Mouse (Mus musculus) embryonic facial prominence, embryonic 14.5 days (tissue): ENCODE results near the gene Gm3336. TPM values are rescaled to one million over a fixed set of nuclear protein-coding genes. Genes with fewer than 3 reads are reported as not detected.

Source experiments
- ATAC-seq: fragments of 200-750 bp; cut with Nextera tagmentation; 2 replicates; pipeline ENCODE4 v1.8.0; 2017; ENCODE audit warnings: low read depth, moderate number of reproducible peaks, moderate TSS enrichment
- DNase-seq: peaks from one replicate; pipeline ENCODE4 v3.0.0-alpha.2; 2015; ENCODE audit warnings: low spot score
- H3K27ac ChIP-seq: fragments of 300-500 bp; sonication (generic); replicated peaks from 2 replicates; pipeline ENCODE4 v1.5.1; 2014; ENCODE audit warnings: low read depth, mild to moderate bottlenecking, low read length, moderate library complexity
- H3K27me3 ChIP-seq: fragments of 300-500 bp; sonication (generic); replicated peaks from 2 replicates; pipeline ENCODE4 v1.6.1; 2014; ENCODE audit warnings: low read length; ENCODE audit not compliant: control insufficient read depth, insufficient read depth
- H3K36me3 ChIP-seq: fragments of 300-500 bp; sonication (generic); 2 replicates; pipeline ENCODE4 v1.6.1; 2014; ENCODE audit warnings: low read length, mixed read lengths; ENCODE audit not compliant: control insufficient read depth, insufficient read depth
- H3K4me1 ChIP-seq: fragments of 300-500 bp; sonication (generic); 2 replicates; pipeline ENCODE4 v1.6.1; 2014; ENCODE audit warnings: antibody characterized with exemption, low read length; ENCODE audit not compliant: control insufficient read depth, insufficient read depth
- H3K4me2 ChIP-seq: fragments of 300-500 bp; sonication (generic); 2 replicates; pipeline ENCODE4 v1.6.1; 2014; ENCODE audit warnings: low read depth, mild to moderate bottlenecking, low read length, moderate library complexity, mixed read lengths
- H3K4me3 ChIP-seq: fragments of 300-500 bp; sonication (generic); 2 replicates; pipeline ENCODE4 v1.5.1; 2014; ENCODE audit warnings: low read depth, mild to moderate bottlenecking, low read length
- H3K9ac ChIP-seq: fragments of 300-500 bp; sonication (generic); 2 replicates; pipeline ENCODE4 v1.6.1; 2014; ENCODE audit warnings: low read depth, mild to moderate bottlenecking, low read length, moderate library complexity, mixed read lengths
- H3K9me3 ChIP-seq: fragments of 300-500 bp; sonication (generic); 2 replicates; pipeline ENCODE4 v1.6.1; 2016; ENCODE audit warnings: low read length; ENCODE audit not compliant: control insufficient read depth
- WGBS: fragments of 180-500 bp; shearing (Covaris S2); extraction: QIAGEN DNeasy Blood & Tissue Kit; methylation state at CpG from one replicate; pipeline ENCODE4 v1.1.7; 2014; 5-methylcytosine and 5-hydroxymethylcytosine counted together
- polyA plus RNA-seq: library from polyadenylated mRNA; unstranded; fragments of >200 nt; fragmentation: Nextera tagmentation; extraction: Ambion mirVana; gene quantifications from 2 replicates; pipeline ENCODE4 v1.2.1, GENCODE M21; 2014

Gm3336 gene
- not detected in 2 replicates for polyA plus RNA-seq

GRCm38 (mm10) chr8:70718297-70718696 is at the start of gene Gm3336:
Gene Gm3336, plus strand, starts transcription at chr8:70718543.
- Histone ChIP-seq H3K4me1 (no peaks in the 10 kb centered on the region), H3K4me3 (no peak within 1 kb of the TSS), H3K9me3 (no peaks in the 10 kb centered on the region), H3K27ac (no peak within 1 kb of the TSS), H3K36me3 (no peaks in the 10 kb centered on the region), H3K4me2 (no peak within 1 kb of the TSS), H3K27me3 (no peaks in the 10 kb centered on the region), H3K9ac (0 out of 2 replicates have a peak within 1 kb of the TSS, but pooled peaks have one; percentile 25)
- DNase-seq, result peak; percentile 19
- WGBS, result 4% methylated on average over 11 of the region's 19 CpGs
- peak; percentile 32; the same call in 1 of the 2 replicates for ATAC-seq

GRCm38 (mm10) chr8:70671615-70672324 is 46.6 kb upstream of the Gm3336 start:
- Histone ChIP-seq H3K36me3 (no peaks in the 10 kb centered on the region), H3K27ac (no peak overlapping the region), H3K4me3 (no peak overlapping the region), H3K27me3 (no peaks in the 10 kb centered on the region), H3K4me2 (no peak overlapping the region), H3K9ac (no peak overlapping the region), H3K9me3 (no peaks in the 10 kb centered on the region), H3K4me1 (peaks cover 6% of the 10 kb centered on the region)
- ATAC-seq (no peak), DNase-seq (no peak)
- 64% methylated on average over 10 of the region's 10 CpGs for WGBS

- no peak for DNase-seq
- 0 out of 2 replicates have a peak, but pooled peaks cover 4% of the 10 kb centered on the region for H3K36me3 ChIP-seq
- H3K9me3 ChIP-seq, result no peaks in the 10 kb centered on the region
- no peaks in the 10 kb centered on the region for H3K27me3 ChIP-seq
- peak overlapping the region; percentile 70 for H3K4me3 ChIP-seq
- H3K9ac ChIP-seq, result peak overlapping the region; percentile 63
- peak overlapping the region; percentile 84 for H3K27ac ChIP-seq
- peaks cover 6% of the 10 kb centered on the region for H3K4me1 ChIP-seq
- peak overlapping the region; percentile 52 for H3K4me2 ChIP-seq
- no peak for ATAC-seq
- 41% methylated on average over 19 of the region's 19 CpGs for WGBS
These were observed 45.8 kb upstream of the Gm3336 start for GRCm38 (mm10) chr8:70672325-70673078.

GRCm38 (mm10) chr8:70673079-70673856 is 45.1 kb upstream of the Gm3336 start, which contains the start of gene Lsm4:
Gene Lsm4, plus strand, starts transcription at chr8:70673248.
- ATAC-seq (peak; percentile 98), DNase-seq (peak; percentile 100)
- Histone ChIP-seq H3K4me2 (peak within 1 kb of the TSS; percentile 82), H3K27ac (peak within 1 kb of the TSS; percentile 95), H3K27me3 (no peaks in the 10 kb centered on the region), H3K36me3 (peaks cover 11% of the 10 kb centered on the region; the same call in 1 of the 2 replicates), H3K9me3 (no peaks in the 10 kb centered on the region), H3K9ac (peak within 1 kb of the TSS; percentile 82), H3K4me1 (peaks cover 6% of the 10 kb centered on the region), H3K4me3 (peak within 1 kb of the TSS; percentile 70)
- whole genome bisulfite sequencing, result under 1% methylated on average over 60 of the region's 60 CpGs

GRCm38 (mm10) chr8:70674109-70674508 is 44.2 kb upstream of the Gm3336 start:
- no peaks in the 10 kb centered on the region for H3K9me3 ChIP-seq
- H3K9ac ChIP-seq, result peak overlapping the region; percentile 82
- H3K4me3 ChIP-seq, result peak overlapping the region; percentile 70
- H3K36me3 ChIP-seq, result peaks cover 19% of the 10 kb centered on the region; the same call in 1 of the 2 replicates
- H3K4me2 ChIP-seq, result peak overlapping the region; percentile 82
- WGBS, result 89% methylated on average over 3 of the region's 3 CpGs
- H3K27me3 ChIP-seq, result no peaks in the 10 kb centered on the region
- DNase-seq (no peak), ATAC-seq (no peak)
- H3K27ac ChIP-seq, result peak overlapping the region; percentile 95
- peaks cover 6% of the 10 kb centered on the region for H3K4me1 ChIP-seq

GRCm38 (mm10) chr8:70674716-70675115 is 43.6 kb upstream of the Gm3336 start:
- ATAC-seq (no peak), DNase-seq (peak; percentile 30)
- no peaks in the 10 kb centered on the region for H3K27me3 ChIP-seq
- peak overlapping the region; percentile 82; the same call in 1 of the 2 replicates for H3K4me2 ChIP-seq
- no peak overlapping the region for H3K4me3 ChIP-seq
- H3K9me3 ChIP-seq, result no peaks in the 10 kb centered on the region
- H3K9ac ChIP-seq, result peak overlapping the region; percentile 82; the same call in 1 of the 2 replicates
- WGBS, result 62% methylated on average over 4 of the region's 4 CpGs
- peaks cover 24% of the 10 kb centered on the region; the same call in 1 of the 2 replicates for H3K36me3 ChIP-seq
- peaks cover 6% of the 10 kb centered on the region for H3K4me1 ChIP-seq
- no peak overlapping the region for H3K27ac ChIP-seq

GRCm38 (mm10) chr8:70675336-70675735 is 43.0 kb upstream of the Gm3336 start:
- H3K27ac ChIP-seq, result no peak overlapping the region

More at GRCm38 (mm10) chr8:70675336-70675735, 43.0 kb upstream of the Gm3336 start:
- Histone ChIP-seq H3K9me3 (no peaks in the 10 kb centered on the region), H3K4me1 (peaks cover 6% of the 10 kb centered on the region), H3K27me3 (no peaks in the 10 kb centered on the region), H3K4me2 (no peak overlapping the region), H3K4me3 (no peak overlapping the region), H3K9ac (no peak overlapping the region), H3K36me3 (peaks cover 25% of the 10 kb centered on the region; the same call in 1 of the 2 replicates)
- no peak for DNase-seq
- no peak for ATAC-seq
- WGBS, result 88% methylated on average over 1 of the region's 1 CpGs
